Mouse (Mus musculus) forebrain, postnatal 0 days (tissue): ENCODE results near the gene Zfp462. TPM values are rescaled to one million over a fixed set of nuclear protein-coding genes. Genes with fewer than 3 reads are reported as not detected.

Source experiments
- ATAC-seq: fragments of 200-750 bp; cut with Nextera tagmentation; 2 replicates; pipeline ENCODE4 v1.8.0; 2017; ENCODE audit warnings: mild to moderate bottlenecking, moderate library complexity
- DNase-seq: peaks from one replicate; pipeline ENCODE4 v3.0.0-alpha.2; 2015
- H3K27ac ChIP-seq: fragments of 300-500 bp; sonication (generic); 2 replicates; pipeline ENCODE4 v1.5.1; 2014; ENCODE audit warnings: low read depth, mild to moderate bottlenecking, antibody characterized with exemption, low read length, moderate library complexity, mixed read lengths
- H3K27me3 ChIP-seq: fragments of 300-500 bp; sonication (generic); 2 replicates; pipeline ENCODE4 v1.6.1; 2014; ENCODE audit warnings: mild to moderate bottlenecking, low read length, mixed read lengths; ENCODE audit not compliant: insufficient read depth
- H3K36me3 ChIP-seq: fragments of 300-500 bp; sonication (generic); 2 replicates; pipeline ENCODE4 v1.6.1; 2014; ENCODE audit warnings: mild to moderate bottlenecking, moderate library complexity; ENCODE audit not compliant: insufficient read depth
- H3K4me1 ChIP-seq: fragments of 300-500 bp; sonication (generic); 2 replicates; pipeline ENCODE4 v1.6.1; 2014; ENCODE audit warnings: antibody characterized with exemption; ENCODE audit not compliant: insufficient read depth
- H3K4me2 ChIP-seq: fragments of 300-500 bp; sonication (generic); 2 replicates; pipeline ENCODE4 v1.6.1; 2014; ENCODE audit warnings: low read depth, mild to moderate bottlenecking, moderate library complexity
- H3K4me3 ChIP-seq: fragments of 300-500 bp; sonication (generic); 2 replicates; pipeline ENCODE4 v1.5.1; 2014; ENCODE audit warnings: low read depth, low read length, mixed read lengths
- H3K9ac ChIP-seq: fragments of 300-500 bp; sonication (generic); 2 replicates; pipeline ENCODE4 v1.6.1; 2014; ENCODE audit warnings: mild to moderate bottlenecking
- H3K9me3 ChIP-seq: fragments of 300-500 bp; sonication (generic); 2 replicates; pipeline ENCODE4 v1.6.1; 2016; ENCODE audit warnings: low read length
- CTCF ChIP-seq: sonication (generic); IDR thresholded peaks from 2 replicates; pipeline ENCODE4 v1.5.1; 2016; ENCODE audit warnings: antibody characterized with exemption, control low read depth, low read depth
- WGBS: fragments of 180-500 bp; shearing (Covaris S2); extraction: QIAGEN DNeasy Blood & Tissue Kit; methylation state at CpG from one replicate; pipeline ENCODE4 v1.1.7; 2014; 5-methylcytosine and 5-hydroxymethylcytosine counted together
- polyA plus RNA-seq: library from polyadenylated mRNA; unstranded; fragments of >200 nt; fragmentation: Nextera tagmentation; extraction: Ambion mirVana; gene quantifications from 2 replicates; pipeline ENCODE4 v1.2.1, GENCODE M21; 2015
- total RNA-seq: library from RNA; depleted of rRNA; stranded (reverse); fragments of >200 nt; gene quantifications from 2 replicates; pipeline ENCODE4 v1.2.3, GENCODE M21; 2014; rRNA removed

Zfp462 gene
- total RNA-seq (33.2 and 48.4 TPM in 2 replicates), polyA plus RNA-seq (4.4 and 6.2 TPM in 2 replicates)

GRCm38 (mm10) chr4:54944921-54945430 lies at the start of gene Zfp462:
Zfp462 (plus strand) TSS chr4:54945048.
- H3K27me3 ChIP-seq: no peaks in the 10 kb centered on the region
- H3K27ac ChIP-seq: peak within 1 kb of the TSS; percentile 98
- no peak for TF ChIP-seq CTCF
- DNase-seq (peak; percentile 76), ATAC-seq (peak; percentile 28)
- peak within 1 kb of the TSS; percentile 67 for H3K4me3 ChIP-seq
- H3K4me1 ChIP-seq: 0 out of 2 replicates have a peak, but pooled peaks cover 4% of the 10 kb centered on the region
- H3K4me2 ChIP-seq: peak within 1 kb of the TSS; percentile 84
- no peaks in the 10 kb centered on the region for H3K9me3 ChIP-seq
- H3K36me3 ChIP-seq: no peaks in the 10 kb centered on the region
- WGBS: under 1% methylated on average over 43 of the region's 43 CpGs
- H3K9ac ChIP-seq: peak within 1 kb of the TSS; percentile 85

DNA sequence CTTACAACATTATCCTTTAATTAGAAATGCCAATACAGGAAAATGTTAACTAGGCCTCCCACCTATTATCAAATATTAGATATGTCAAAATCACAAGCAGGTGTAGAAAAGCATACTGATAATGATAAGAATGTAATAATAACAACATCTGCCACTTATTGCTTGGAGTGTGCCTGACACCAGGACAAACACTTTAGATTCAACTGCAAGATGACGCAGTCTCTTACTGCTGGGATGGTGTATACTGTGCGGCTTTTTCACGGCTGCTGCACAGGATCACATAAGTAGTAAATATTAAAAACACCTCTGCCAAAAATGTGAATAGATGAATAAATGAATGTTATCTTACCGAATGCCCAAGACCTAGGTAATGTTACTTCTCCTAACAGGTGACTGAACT lies 48.8 kb upstream of the Zfp462 start:
- no peaks in the 10 kb centered on the region for H3K36me3 ChIP-seq
- no peaks in the 10 kb centered on the region for H3K4me1 ChIP-seq
- DNase-seq (no peak), ATAC-seq (peak; percentile 40; the same call in 1 of the 2 replicates)
- no peak overlapping the region for H3K9ac ChIP-seq
- no peak overlapping the region for H3K4me2 ChIP-seq
- no peak overlapping the region for H3K4me3 ChIP-seq
- WGBS: 59% methylated on average over 4 of the region's 4 CpGs
- no peaks in the 10 kb centered on the region for H3K9me3 ChIP-seq
- H3K27me3 ChIP-seq: no peaks in the 10 kb centered on the region
- TF ChIP-seq CTCF: no peak
- H3K27ac ChIP-seq: no peak overlapping the region

DNA sequence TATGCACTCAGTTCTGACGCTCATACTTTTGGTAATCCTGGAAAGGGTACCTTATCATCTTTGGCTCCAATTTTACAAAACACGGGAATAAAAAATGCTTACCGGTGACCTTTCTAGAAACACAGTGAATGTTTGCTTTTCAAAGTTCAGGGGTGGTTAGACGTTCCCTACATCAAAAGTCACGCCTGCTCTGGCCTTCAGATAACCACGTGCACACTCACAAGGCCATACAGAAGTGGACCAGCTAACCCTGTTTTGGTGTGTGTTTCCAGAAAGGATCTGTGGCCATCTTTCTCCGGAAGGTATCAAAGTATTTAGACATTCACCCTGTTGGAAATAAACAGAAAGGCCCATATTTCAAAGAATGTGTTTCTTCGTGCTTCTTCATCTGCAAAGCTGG lies 40.2 kb upstream of the Zfp462 start:
- no peak overlapping the region for H3K27ac ChIP-seq
- H3K4me1 ChIP-seq: no peaks in the 10 kb centered on the region
- no peaks in the 10 kb centered on the region for H3K27me3 ChIP-seq
- TF ChIP-seq CTCF: no peak
- H3K9me3 ChIP-seq: no peaks in the 10 kb centered on the region
- H3K4me3 ChIP-seq: no peak overlapping the region
- ATAC-seq (no peak), DNase-seq (no peak)
- H3K9ac ChIP-seq: no peak overlapping the region
- H3K4me2 ChIP-seq: no peak overlapping the region
- no peaks in the 10 kb centered on the region for H3K36me3 ChIP-seq
- 93% methylated on average over 8 of the region's 8 CpGs for WGBS

GRCm38 (mm10) chr4:54905399-54905953 lies 39.4 kb upstream of the Zfp462 start:
- DNase-seq (no peak), ATAC-seq (no peak)
- Histone ChIP-seq H3K9ac (no peak overlapping the region), H3K36me3 (no peaks in the 10 kb centered on the region), H3K27ac (no peak overlapping the region), H3K9me3 (no peaks in the 10 kb centered on the region), H3K4me3 (no peak overlapping the region), H3K27me3 (no peaks in the 10 kb centered on the region), H3K4me1 (no peaks in the 10 kb centered on the region), H3K4me2 (no peak overlapping the region)
- no peak for TF ChIP-seq CTCF
- WGBS: 86% methylated on average over 7 of the region's 7 CpGs

- Histone ChIP-seq H3K4me3 (no peak overlapping the region), H3K9ac (no peak overlapping the region), H3K4me2 (no peak overlapping the region), H3K9me3 (no peaks in the 10 kb centered on the region), H3K27me3 (no peaks in the 10 kb centered on the region), H3K27ac (no peak overlapping the region), H3K4me1 (no peaks in the 10 kb centered on the region), H3K36me3 (no peaks in the 10 kb centered on the region)
- ATAC-seq (no peak), DNase-seq (no peak)
- WGBS: 88% methylated on average over 3 of the region's 3 CpGs
- no peak for TF ChIP-seq CTCF
Measured at GRCm38 (mm10) chr4:54910300-54910699, 34.5 kb upstream of the Zfp462 start.

DNA sequence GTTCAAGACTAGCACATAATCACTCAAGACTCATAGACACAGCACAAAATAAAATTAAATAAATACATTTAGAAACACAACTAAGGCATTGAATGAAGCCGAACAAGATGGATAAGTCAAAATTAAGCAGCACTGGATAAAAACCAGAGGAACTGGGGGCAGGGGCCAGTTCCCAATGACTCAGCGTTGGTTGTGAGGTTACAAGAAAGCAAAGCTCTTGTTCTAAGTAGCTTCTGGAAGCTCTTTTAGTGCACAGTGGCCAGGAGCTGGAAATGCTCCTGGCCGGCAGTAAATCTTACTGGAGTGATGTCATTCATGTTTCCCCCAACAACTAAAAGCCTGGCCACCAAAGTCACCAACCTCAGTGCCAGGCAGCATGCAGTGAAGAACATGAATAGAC lies 26.6 kb upstream of the Zfp462 start:
- 75% methylated on average over 3 of the region's 3 CpGs for WGBS
- TF ChIP-seq CTCF: no peak
- no peaks in the 10 kb centered on the region for H3K4me1 ChIP-seq
- DNase-seq: no peak
- H3K9me3 ChIP-seq: no peaks in the 10 kb centered on the region
- no peak for ATAC-seq
- H3K9ac ChIP-seq: no peak overlapping the region
- H3K4me2 ChIP-seq: no peak overlapping the region
- H3K27me3 ChIP-seq: no peaks in the 10 kb centered on the region
- no peak overlapping the region for H3K4me3 ChIP-seq
- no peak overlapping the region for H3K27ac ChIP-seq
- H3K36me3 ChIP-seq: no peaks in the 10 kb centered on the region

GRCm38 (mm10) chr4:54923386-54923785 lies 21.5 kb upstream of the Zfp462 start:
- Histone ChIP-seq H3K9me3 (no peaks in the 10 kb centered on the region), H3K9ac (no peak overlapping the region), H3K4me3 (no peak overlapping the region), H3K4me2 (no peak overlapping the region), H3K4me1 (no peaks in the 10 kb centered on the region), H3K27ac (no peak overlapping the region), H3K36me3 (no peaks in the 10 kb centered on the region), H3K27me3 (no peaks in the 10 kb centered on the region)
- 96% methylated on average over 2 of the region's 2 CpGs for WGBS
- TF ChIP-seq CTCF: no peak
- no peak for DNase-seq
- ATAC-seq: no peak
